Mouse (Mus musculus): ENCODE results near the gene Yjefn3.
"Not testable (repeated sequence)": the region's sequence is repeated elsewhere in the genome, so short reads cannot be mapped to it uniquely, and the experiment has no call there.

Yjefn3 gene

DNA sequence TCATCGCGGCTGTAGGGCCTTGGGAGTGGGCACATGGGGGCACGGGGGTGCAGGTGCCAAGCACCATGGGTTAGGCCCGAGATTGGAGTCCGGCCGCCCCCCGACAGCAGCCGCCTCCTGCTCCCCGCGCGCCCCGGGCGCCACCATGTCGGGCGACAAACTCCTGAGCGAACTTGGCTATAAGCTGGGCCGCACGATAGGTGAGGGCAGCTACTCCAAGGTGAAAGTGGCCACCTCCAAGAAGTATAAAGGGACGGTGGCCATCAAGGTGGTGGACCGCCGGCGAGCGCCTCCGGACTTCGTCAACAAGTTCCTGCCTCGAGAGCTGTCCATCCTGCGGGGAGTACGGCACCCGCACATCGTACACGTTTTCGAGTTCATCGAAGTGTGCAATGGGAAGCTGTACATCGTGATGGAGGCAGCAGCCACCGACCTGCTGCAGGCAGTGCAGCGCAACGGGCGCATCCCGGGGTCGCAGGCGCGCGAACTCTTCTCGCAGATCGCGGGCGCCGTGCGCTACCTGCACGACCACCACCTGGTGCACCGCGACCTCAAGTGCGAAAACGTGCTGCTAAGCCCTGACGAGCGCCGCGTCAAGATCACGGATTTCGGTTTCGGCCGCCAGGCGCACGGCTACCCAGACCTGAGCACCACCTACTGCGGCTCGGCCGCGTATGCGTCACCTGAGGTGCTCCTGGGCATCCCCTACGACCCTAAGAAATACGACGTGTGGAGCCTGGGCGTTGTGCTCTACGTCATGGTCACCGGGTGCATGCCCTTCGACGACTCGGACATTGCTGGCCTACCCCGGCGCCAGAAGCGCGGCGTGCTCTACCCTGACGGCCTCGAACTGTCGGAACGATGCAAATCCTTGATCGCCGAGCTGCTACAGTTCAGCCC, at the start of gene Yjefn3, which contains the start of the genes Tssk6 and Ndufa13:
Gene Yjefn3, minus strand, starts transcription at position 550 of the 900 bp plus-strand sequence.
Gene Tssk6, plus strand, starts transcription at position 22 of the 900 bp plus-strand sequence.
Gene Ndufa13, minus strand, starts transcription at position 396 of the 900 bp plus-strand sequence.
- no peak for DNase-seq (ENCODE audit: low read depth, low spot score)

DNA sequence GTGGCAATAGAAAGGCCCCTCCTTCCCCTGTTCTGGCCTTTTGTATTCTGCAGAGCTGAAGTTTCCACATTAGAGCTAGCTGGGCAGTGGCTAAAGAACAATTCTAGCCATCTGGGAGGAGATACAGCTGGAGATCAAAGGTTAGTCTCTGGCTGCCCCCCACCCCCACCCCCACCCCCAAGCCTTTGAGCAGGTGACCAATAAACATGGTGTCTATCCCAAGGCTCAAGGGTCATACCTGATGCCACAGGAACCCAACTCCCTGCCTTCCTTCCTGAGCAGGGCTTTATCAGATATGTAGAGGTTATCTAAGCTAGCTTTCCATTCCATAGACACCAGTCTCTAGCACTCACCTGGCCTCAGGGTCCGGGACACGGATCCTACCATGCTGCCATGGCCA, 47.8 kb upstream of the Yjefn3 start:
- DNase-seq (ENCODE audit: low read depth, low spot score) = no peak

DNA sequence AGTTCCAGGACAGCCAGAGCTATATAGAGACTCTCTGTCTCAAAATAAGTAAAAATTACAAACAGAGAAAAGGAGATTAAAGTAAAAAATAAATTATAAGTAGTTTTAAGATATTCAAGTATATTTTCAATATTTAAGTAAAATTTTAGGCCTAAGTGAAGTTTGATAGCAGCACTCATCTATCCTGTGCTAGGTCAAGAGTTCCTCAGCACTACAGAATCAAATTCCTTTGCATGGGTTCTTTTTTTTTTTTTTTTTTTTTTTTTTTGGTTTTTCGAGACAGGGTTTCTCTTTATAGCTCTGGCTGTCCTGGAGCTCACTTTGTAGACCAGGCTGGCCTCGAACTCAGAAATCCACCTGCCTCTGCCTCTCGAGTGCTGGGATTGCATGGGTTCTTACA, 40.0 kb upstream of the Yjefn3 start:
- not testable (repeated sequence) for DNase-seq (ENCODE audit: low read depth, low spot score)

DNA sequence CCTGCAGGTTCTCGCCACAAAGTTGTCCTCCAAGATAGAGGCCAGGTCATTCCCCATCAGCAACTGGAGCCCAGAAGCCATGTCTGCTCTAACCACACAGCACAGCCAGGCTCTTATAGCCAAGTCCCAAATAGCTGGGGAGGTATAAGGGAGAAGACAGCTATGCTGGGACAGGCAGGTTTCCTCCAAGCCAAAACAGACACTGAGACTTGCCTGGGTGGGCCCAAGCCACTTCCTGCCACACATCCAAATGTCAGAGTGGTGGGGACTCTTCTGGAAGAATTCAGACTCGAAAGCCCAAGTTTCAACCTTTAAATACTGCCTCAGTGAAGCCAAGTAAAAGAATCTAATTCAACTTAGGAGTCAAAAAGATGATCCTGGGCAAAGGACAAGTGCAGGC, 37.9 kb upstream of the Yjefn3 start:
- DNase-seq (ENCODE audit: low read depth, low spot score) = no peak

DNA sequence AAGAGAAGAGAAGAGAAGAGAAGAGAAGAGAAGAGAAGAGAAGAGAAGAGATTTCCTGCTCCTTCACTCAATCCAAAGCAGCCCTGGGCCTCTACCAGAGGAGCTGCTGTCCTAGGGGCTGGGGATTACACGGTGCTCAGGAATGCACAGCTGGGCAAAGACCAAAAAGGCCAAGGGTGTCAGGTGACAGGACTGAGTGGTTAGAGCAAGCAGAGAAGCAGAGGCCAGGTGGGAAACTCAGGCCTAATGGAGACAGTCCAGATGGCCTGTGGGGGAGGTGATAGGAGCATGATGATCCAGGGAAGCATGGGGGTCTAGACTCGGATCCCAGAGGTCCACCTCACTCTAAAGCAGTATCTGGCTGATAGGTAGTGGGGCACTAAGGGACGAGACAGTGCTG, 37.1 kb upstream of the Yjefn3 start:
- DNase-seq (ENCODE audit: low read depth, low spot score) = no peak

DNA sequence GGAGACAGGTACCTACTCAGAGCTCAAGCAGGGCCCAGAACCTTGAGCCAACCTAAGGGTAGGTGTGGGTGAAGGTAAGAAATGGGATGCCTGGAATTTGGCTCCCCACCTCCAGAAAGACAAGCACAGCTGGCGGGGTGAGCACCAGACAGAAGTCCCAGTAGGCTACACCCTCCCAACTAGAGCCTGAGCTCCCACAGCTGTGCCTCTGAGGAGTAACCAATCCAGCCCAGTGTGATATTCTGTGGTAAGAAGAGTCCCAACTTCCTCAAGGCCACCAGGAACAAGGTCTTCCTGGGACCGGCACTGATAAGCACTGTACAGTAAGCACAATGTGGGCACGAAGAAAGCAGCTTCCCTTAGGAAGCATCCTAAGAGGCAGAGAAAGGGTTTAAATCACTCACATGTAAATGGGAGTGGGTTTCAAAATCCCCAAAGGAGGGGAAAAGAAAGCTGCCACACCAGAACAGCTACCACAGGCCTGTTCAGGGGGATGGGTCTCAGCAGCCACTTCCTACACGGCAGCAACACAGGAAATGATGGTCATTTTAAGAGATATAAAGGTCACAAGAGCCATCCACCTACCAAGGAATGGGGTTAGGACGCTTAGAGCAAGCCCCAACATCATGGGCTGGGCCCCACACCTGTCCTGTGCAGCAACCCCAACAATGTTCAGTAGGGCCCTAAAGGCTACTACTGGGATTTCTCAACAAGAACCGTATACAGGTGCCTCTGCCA, 35.9 kb upstream of the Yjefn3 start:
- DNase-seq (ENCODE audit: low read depth, low spot score) = peak; percentile 28

DNA sequence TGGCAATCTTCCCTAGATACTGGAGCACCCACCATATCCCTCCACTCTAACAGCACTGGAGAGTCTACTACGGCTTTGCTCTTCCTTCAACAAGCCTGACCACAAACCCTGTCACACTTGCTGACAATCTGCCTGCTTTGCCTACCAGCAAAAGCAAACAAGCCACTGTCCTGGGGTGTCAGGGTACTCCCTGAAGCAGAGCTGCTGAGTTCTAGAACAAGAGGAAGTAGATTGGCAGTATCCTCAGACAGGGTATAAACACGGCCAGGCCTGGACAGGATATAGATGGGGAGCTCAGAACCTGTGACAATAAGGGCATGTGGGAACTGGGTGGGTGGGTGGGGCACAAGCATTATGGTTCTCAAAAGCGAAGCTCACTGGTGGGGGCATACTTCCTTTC, 35.0 kb upstream of the Yjefn3 start:
- no peak for DNase-seq (ENCODE audit: low read depth, low spot score)

DNA sequence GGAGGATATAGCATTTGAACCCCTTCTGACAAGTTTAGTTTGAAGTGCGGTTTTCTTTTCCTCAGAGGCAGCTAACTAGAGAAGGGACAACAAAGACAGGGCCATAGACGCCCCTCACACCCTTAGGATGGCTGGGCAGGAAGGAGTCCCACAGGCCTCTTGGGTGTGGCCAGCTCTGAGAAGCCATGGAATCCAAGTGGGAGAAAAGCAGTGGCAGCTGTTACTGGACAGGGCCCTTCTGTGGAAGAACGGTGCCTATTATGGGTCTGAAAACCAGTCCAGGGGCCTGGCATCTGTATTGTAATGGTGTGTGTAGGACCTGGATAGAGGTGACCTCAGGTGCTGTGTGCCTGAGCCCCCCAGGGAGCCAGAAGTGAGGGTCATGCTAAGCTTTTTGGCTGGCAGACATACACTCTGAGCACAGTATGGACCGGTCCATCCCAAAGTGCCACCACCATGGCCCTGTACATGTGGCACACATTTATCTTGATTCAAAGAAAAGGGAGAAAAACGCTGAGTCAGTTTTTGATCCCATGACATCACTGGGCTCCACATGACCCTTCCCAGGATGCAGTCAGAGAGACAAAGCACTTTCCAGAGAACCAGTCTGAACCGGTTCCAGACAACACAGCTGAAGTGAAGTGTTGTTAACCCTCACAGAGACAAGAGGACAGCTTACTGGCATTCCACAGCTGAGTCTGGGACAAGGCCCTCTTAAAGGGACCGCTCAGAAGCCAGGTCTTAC, 33.7 kb upstream of the Yjefn3 start:
- DNase-seq (ENCODE audit: low read depth, low spot score) = no peak

DNA sequence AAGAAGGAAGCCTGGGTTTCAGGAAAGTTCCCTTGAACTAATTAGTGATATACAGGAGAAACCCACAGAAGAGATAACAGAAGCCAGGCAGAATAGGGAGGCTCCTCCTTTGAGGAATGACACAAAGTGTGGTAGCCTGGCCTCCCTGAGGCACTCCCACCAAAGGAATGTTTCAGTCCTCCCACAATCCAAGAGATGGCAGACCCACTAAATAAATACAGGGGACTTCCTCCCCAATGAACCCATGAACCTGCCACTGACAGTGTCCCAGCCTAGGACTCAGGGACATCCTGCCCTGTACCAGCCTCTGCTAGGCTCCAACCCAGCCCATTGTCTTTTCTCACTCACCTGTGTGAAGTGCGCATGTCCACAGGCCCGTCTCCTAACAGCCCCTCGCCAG, 32.9 kb upstream of the Yjefn3 start:
- no peak for DNase-seq (ENCODE audit: low read depth, low spot score)

DNA sequence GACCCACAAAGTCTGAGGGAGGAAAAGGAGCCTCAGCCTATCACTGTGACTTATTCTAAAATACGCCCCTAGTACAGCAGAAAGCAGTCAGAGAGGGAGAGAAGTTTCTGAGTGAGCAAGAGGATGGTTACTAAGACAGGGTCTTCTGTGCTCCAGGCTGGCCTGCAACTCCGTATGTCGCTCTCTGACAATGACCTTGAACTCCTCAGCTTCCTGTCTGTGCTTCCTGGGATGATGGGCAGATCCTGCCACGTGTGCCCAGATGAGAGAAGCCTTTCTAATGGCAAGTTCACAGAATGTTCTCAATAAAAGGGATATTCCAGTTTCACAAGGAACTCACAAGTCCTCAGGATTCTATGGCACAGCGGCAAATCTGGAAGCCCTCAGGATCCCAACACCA, 32.1 kb upstream of the Yjefn3 start:
- DNase-seq (ENCODE audit: low read depth, low spot score) = no peak

DNA sequence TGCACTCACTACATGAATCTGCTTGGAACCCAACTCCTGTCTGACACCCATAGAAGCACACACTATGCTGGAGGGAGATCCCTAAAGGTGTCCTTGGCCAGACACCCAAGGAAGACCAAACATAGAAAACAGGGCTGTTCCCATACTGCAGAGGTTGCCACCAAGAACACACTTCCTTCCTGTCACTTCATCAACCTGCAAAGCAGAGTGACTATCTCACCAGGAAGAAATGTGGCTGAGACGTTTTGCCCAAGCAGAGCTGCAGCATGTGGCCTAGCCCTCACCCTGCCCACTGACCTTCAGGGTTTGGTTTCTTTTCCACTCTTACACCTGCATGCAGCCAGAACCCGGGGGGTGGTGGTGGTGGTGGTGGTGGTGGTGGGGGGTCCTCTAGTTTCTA, 31.3 kb upstream of the Yjefn3 start:
- DNase-seq (ENCODE audit: low read depth, low spot score) = no peak

DNA sequence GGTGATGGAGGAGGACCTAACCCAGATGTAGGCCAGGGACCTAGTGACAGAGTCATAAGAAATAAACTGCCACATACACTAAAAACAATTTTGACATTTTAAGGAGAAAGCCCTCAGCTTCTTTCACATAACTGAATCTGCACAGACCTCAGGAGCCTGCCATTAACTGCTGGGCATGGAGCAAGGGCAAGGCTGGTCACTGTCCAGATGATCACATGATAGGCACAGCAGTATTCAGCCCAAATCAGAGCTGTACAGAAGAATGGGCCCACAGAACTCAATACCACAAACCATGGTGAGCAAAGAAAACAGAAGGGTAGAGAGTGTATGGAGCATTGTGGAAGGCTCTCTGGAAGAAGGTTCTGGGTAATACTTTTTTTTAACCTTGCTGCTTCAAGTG, 24.4 kb upstream of the Yjefn3 start:
- DNase-seq (ENCODE audit: low read depth, low spot score) = no peak

DNA sequence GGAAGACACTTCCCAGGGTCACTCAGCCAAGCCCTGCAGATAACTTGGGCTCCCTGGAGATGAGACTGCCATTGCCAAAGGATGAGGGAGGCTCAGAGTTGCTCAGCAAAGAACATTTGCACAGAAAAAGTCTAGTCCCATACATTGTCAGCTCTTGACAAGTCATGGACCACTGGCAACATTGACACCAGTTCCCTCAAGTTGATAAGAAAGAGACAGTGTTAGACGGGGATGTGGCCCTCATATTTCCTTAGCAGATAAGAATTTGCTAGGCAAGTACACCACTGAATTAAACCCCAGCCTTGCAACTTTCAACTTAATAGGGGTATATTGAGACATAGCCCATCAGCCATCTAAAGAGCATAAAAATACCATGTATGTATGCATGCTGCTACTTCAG, 21.5 kb upstream of the Yjefn3 start:
- no peak for DNase-seq (ENCODE audit: low read depth, low spot score)

DNA sequence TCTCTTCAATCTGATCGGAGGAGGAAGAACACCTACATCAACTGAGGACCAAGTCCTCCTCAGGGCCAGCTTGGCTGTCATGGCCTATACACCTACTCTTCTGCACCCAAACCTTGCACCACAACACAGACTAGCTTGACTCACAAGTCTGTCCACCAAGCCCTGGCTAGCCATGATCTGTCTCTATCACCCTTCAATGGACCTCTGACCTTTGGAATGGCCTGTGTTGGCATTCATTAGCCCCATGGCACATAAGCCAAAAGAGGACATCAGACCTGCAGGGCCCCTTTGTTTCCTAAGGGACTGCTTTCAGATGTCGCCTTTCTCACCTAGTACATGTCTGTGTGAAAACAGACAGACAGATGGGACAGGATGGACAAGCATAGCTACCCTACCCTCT, 18.6 kb upstream of the Yjefn3 start:
- no peak for DNase-seq (ENCODE audit: low read depth, low spot score)

DNA sequence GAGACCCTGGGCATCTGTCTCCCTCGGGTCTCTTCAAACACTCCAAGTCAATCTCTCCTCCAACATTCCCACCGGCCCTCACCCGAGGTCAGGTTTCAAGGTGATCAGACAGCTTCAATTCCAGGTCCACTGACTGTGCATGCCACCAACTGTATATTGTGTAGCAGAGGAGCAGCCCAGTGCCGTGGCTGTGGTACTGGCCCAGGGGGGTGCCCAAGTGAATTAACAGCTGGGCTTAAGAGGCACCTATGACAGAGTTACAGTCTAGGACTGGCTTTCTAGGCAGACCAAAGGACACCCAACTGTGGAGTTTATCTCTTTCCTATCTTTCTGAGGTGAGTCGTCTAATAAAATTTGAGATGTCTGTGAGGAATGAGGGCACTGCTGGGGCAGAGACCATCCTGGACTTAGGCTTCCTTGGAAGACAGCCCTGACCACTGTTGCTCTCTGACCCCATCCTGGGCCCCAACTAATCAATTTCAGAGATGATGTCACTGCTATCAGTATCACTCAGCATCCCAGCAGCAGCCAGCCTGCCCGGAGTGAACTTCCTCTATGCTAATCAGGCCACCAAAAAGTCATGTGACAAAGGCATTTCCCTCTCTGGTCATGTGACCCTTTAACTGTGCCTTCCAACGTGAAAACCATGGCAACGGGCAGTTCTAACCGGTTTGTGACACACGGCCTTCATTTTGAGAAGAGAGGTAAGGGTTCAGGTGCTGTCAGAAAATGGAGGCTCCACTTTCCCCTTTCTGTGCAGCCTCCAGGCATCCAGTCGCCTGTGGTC, 17.6 kb upstream of the Yjefn3 start:
- peak; percentile 86 for DNase-seq (ENCODE audit: low read depth, low spot score)

DNA sequence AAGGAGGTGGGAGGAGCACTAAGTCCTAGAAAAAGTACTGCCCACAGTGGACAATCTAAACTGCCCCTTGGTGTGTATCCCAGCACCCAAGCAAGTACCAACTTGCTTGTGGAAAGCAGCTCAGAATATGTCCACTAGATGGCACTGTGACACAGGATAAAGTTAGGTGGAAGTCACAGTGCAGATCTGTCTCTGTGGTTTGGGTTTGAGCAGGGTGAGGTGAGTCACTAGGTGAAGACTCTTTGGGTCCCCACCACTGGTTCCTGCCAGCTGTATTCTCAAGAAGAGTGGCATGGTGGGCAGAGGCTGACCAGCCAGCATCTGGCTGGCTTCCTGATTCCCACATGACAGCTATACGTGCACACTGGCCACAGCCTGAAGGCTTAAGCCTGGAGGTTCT, 16.5 kb upstream of the Yjefn3 start:
- peak; percentile 90 for DNase-seq (ENCODE audit: low read depth, low spot score)

DNA sequence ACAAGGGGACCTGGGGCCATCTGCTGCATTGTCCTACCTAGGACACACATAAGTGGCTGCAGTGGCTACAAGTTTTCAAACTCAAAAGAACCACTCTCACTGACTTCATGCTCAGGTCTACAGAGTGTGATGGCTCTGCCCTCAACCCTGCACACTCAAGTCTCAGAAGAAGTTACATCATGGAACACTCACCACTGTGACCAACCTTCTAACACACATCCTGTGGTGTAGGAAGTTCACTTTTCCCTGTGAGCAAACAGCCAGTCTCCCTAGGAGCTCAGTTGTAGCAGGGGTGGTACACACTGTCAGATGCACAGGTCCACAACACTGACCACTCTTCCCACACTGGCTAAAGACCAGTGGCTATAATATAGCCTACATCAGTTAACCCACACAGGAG, 16.0 kb upstream of the Yjefn3 start:
- no peak for DNase-seq (ENCODE audit: low read depth, low spot score)

DNA sequence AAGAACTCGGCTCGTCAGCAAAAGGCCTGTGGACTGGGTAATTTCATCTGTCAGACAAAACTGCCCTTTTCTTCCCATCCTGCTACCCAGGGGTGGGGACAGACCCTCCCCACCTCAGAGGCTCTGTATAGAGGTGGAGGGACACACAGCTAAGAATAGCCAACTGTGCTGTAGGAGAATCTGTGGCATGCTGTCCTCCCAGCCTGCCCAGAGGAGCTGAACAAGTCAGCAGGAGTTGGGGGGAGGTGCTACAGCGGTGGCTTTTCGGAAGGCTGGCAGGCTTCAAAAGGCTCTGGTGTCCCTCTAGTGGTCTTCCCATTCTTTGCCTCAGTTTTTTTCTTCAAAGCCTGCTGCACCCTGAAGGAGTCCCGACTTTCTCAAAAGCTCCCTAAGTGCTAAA, 13.2 kb upstream of the Yjefn3 start:
- no peak for DNase-seq (ENCODE audit: low read depth, low spot score)

DNA sequence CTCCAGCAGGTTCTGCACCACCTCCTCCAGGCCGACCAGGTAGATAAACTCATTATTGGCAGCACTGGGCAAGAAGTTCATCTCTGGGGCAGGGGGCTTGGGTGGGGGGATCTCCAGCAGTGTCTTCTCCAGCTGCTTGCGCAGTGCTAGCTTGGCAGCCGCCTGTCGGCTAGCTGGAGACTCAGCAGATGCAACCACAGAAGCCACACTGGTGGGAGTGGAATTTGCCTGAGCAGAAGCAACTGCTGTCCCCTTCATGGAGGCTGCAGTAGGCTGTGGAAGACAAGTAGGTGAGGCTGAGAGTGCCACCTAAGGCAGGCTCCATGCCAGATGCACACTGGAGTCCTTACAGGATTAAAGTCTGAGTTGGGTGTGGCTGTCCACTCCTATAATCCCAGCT, 12.0 kb upstream of the Yjefn3 start:
- no peak for DNase-seq (ENCODE audit: low read depth, low spot score)

DNA sequence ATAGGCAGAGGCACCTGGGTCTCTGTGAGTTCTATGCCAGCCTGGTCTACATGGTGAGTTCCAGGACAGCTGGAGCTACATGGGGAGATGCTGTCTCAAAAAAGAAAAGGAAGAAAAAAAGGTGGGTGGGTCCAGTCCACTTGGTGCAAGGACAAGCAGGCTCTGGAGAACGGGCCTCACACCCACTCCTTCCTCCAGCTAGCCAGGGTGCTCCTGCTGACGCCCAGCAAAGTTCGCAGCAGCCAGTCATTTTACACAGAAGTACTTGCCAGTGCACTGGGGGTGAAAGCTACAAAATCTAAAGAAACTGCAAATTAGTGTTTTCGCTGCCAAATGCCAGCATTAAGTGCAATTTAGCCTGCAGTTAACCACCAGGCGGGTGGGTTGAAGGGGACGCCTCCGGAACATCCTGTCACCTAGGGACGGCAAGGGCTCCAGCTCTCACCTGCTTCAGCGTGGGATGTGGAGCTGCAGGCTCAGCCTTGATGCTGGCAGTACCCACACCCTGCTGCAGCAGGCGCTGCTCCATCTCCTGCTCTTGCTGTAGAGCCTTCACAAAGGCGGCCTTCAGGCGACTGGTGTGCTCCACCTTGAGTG, 10.1 kb upstream of the Yjefn3 start:
- DNase-seq (ENCODE audit: low read depth, low spot score) = no peak

DNA sequence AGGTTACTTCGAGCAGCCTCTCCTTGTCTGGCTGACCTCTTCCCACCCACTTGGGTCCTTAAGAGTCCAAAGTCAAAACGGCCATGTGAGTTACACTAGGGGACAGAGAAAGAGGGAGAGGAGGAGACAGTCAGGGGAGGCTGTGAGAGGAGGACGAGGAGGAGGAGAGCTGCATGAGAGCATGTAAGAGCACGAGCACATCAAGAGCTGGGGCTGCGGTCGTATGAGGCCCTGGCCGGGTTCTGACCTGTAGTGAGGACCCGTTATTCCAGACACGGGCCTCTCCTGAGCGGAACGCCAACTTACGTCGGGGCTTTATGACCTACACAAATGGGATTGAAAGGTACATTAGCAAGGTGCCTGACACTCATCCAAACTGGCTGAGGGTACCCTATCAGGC, 9.4 kb upstream of the Yjefn3 start:
- DNase-seq (ENCODE audit: low read depth, low spot score) = no peak
